Mouse (Mus musculus) lung, adult 2 months (tissue): ENCODE measurements around the gene Epb41. TPM values are rescaled to one million over a fixed set of nuclear protein-coding genes. Genes with fewer than 3 reads are reported as not detected.

ENCODE experiments used
- DNase-seq: peaks from one replicate; pipeline ENCODE4 v3.0.0; 2022
- H3K4me1 ChIP-seq: fragments of 200-500 bp; 2 replicates; pipeline ENCODE4 v1.6.1; 2011; ENCODE audit warnings: low read length; ENCODE audit not compliant: control insufficient read depth, insufficient read depth
- H3K4me3 ChIP-seq: fragments of 200-500 bp; replicated peaks from 2 replicates; pipeline ENCODE3; 2011; ENCODE audit warnings: low read depth, mild to moderate bottlenecking, control low read depth, low read length; ENCODE audit errors: extremely low read depth
- CTCF ChIP-seq: fragments of 200-500 bp; IDR thresholded peaks from 2 replicates; pipeline ENCODE4 v1.5.1; 2011; ENCODE audit warnings: mild to moderate bottlenecking, low read length, control low read depth; ENCODE audit not compliant: insufficient read depth
- POLR2A ChIP-seq: fragments of 200-500 bp; IDR thresholded peaks from 2 replicates; pipeline ENCODE4 v1.6.1; 2011; ENCODE audit warnings: low read depth, mild to moderate bottlenecking, control low read depth, low read length, borderline replicate concordance; ENCODE audit errors: extremely low read depth
- WGBS: fragments of 180-500 bp; shearing (Covaris S2); methylation state at CpG from one replicate; pipeline ENCODE4 v1.1.7; 2018; 5-methylcytosine and 5-hydroxymethylcytosine counted together
- polyA plus RNA-seq: library from polyadenylated mRNA; depleted of rRNA; stranded (reverse); fragments of >200 nt; gene quantifications from 2 replicates; pipeline ENCODE4 v1.2.3, GENCODE M21; 2012

Gene Epb41
- polyA plus RNA-seq, 1 experiment, result 38.3 TPM

- Histone ChIP-seq H3K4me3 (no peak overlapping the region), H3K4me1 (peaks cover 2% of the 10 kb centered on the region)
- no peak for TF ChIP-seq POLR2A
- TF ChIP-seq CTCF, result no peak
- WGBS, result 76% methylated on average over 5 of the region's 5 CpGs
- no peak for DNase-seq
These were observed 18.8 kb upstream of the Epb41 start for GRCm38 (mm10) chr4:132093928-132094327.

- Histone ChIP-seq H3K4me1 (peaks cover 2% of the 10 kb centered on the region), H3K4me3 (no peak overlapping the region)
- no peak for DNase-seq
- WGBS, result 69% methylated on average over 6 of the region's 6 CpGs
- TF ChIP-seq CTCF, result no peak
- TF ChIP-seq POLR2A, result no peak
These were observed 18.0 kb upstream of the Epb41 start for GRCm38 (mm10) chr4:132093136-132093535.

GRCm38 (mm10) chr4:132088921-132089320 lies 13.8 kb upstream of the Epb41 start:
- WGBS, result 13% methylated on average over 7 of the region's 7 CpGs
- peak; percentile 96 for TF ChIP-seq CTCF
- TF ChIP-seq POLR2A, result no peak
- DNase-seq, result no peak
- H3K4me3 ChIP-seq, result no peak overlapping the region
- H3K4me1 ChIP-seq, result no peaks in the 10 kb centered on the region

GRCm38 (mm10) chr4:132085114-132085513 lies 10.0 kb upstream of the Epb41 start:
- 75% methylated on average over 7 of the region's 7 CpGs for WGBS
- DNase-seq, result no peak
- no peaks in the 10 kb centered on the region for H3K4me1 ChIP-seq
- TF ChIP-seq POLR2A (no peak), CTCF (no peak)
- no peak overlapping the region for H3K4me3 ChIP-seq

GRCm38 (mm10) chr4:132080492-132080983 lies 5.4 kb upstream of the Epb41 start:
- Histone ChIP-seq H3K4me1 (peaks cover 5% of the 10 kb centered on the region), H3K4me3 (no peak overlapping the region)
- DNase-seq, result no peak
- 59% methylated on average over 4 of the region's 4 CpGs for WGBS
- TF ChIP-seq CTCF (no peak), POLR2A (no peak)

- 12% methylated on average over 19 of the region's 19 CpGs for WGBS
- H3K4me1 ChIP-seq, result peaks cover 5% of the 10 kb centered on the region
- TF ChIP-seq POLR2A (no peak), CTCF (peak; percentile 69)
- peak; percentile 67 for DNase-seq
- H3K4me3 ChIP-seq, result no peak overlapping the region
These were observed 4.6 kb upstream of the Epb41 start for GRCm38 (mm10) chr4:132079555-132080275.

GRCm38 (mm10) chr4:132078296-132078714 lies 3.2 kb upstream of the Epb41 start:
- TF ChIP-seq CTCF (no peak), POLR2A (no peak)
- H3K4me1 ChIP-seq, result peaks cover 9% of the 10 kb centered on the region
- no peak overlapping the region for H3K4me3 ChIP-seq
- no peak for DNase-seq
- 54% methylated on average over 7 of the region's 7 CpGs for WGBS

- peaks cover 9% of the 10 kb centered on the region for H3K4me1 ChIP-seq
- TF ChIP-seq CTCF (no peak), POLR2A (no peak)
- no peak overlapping the region for H3K4me3 ChIP-seq
- DNase-seq, result no peak
- 59% methylated on average over 7 of the region's 7 CpGs for WGBS
These were observed 2.3 kb upstream of the Epb41 start for GRCm38 (mm10) chr4:132077445-132077844.

GRCm38 (mm10) chr4:132076480-132077405 lies 1.6 kb upstream of the Epb41 start:
- no peak overlapping the region for H3K4me3 ChIP-seq
- TF ChIP-seq CTCF (no peak), POLR2A (no peak)
- H3K4me1 ChIP-seq, result peaks cover 9% of the 10 kb centered on the region
- peak; percentile 54 for DNase-seq
- 29% methylated on average over 20 of the region's 20 CpGs for WGBS

GRCm38 (mm10) chr4:132075796-132076195 lies 675 bp upstream of the Epb41 start:
- no peak for TF ChIP-seq POLR2A
- TF ChIP-seq CTCF, result no peak
- H3K4me1 ChIP-seq, result peaks cover 9% of the 10 kb centered on the region
- WGBS, result 60% methylated on average over 1 of the region's 1 CpGs
- no peak overlapping the region for H3K4me3 ChIP-seq
- no peak for DNase-seq
